ENCODE assay signal across 19 mouse cellular contexts in the genomic region with DNA sequence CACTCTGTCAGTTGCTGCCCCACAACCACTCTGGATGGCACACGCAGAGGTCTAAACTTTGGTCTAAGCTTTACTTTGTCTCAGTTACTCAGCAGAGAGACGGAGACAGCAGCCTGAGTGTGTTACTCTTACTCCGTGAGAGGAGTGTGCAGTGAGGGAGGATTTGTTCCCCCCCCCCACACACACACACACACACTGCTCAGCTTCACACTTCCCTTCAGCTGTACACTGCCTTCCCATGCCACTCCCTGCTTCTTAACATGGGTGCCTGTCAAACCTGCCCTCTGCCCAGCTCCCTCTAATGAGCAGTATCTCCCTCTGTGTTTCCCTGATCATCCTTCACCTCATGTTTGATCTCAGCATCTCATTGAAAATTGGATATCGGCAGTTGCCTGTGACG.
DNase-seq lines count a peak whose midpoint lies in the region; ATAC-seq lines count a peak whose summit lies in the region.
"Had no signal": no experiment of that assay in that cellular context is flagged by ENCODE, and none has a peak within 500 bp of the region (broad histone marks: within the 10 kb centered on the region; RNA-seq: fewer than 3 reads in every experiment).

No protein-coding gene starts in this region.

- H3K27me3 ChIP-seq in forebrain, embryonic 12.5 days, result no peaks in the 10 kb centered on the region
- no peaks in the 10 kb centered on the region for H3K27me3 ChIP-seq in forebrain, embryonic 10.5 days (ENCODE audit: poor library complexity, severe bottlenecking)
- H3K27me3 ChIP-seq in midbrain, embryonic 13.5 days, result no peaks in the 10 kb centered on the region
- H3K27me3 ChIP-seq in midbrain, embryonic 14.5 days (ENCODE audit: control insufficient read depth, insufficient read depth, low read length), result no peaks in the 10 kb centered on the region
- no peaks in the 10 kb centered on the region for H3K27me3 ChIP-seq in forebrain, embryonic 14.5 days (replicated peaks; ENCODE audit: control insufficient read depth, insufficient read depth, low read length)
- H3K27me3 ChIP-seq in midbrain, embryonic 16.5 days (ENCODE audit: control insufficient read depth, insufficient read depth, low read depth, low read length), result no peaks in the 10 kb centered on the region
- no peaks in the 10 kb centered on the region for H3K27me3 ChIP-seq in limb, embryonic 10.5 days (ENCODE audit: low read depth, poor library complexity, severe bottlenecking)
- H3K27me3 ChIP-seq: hindbrain, embryonic 12.5 days had no signal

- no peak overlapping the region for H3K4me2 ChIP-seq in forebrain, embryonic 12.5 days
- H3K4me2 ChIP-seq in midbrain, embryonic 13.5 days (replicated peaks), result no peak overlapping the region
- H3K4me2 ChIP-seq in midbrain, embryonic 14.5 days (ENCODE audit: low read length), result no peak overlapping the region
- no peak overlapping the region for H3K4me2 ChIP-seq in forebrain, embryonic 14.5 days (ENCODE audit: low read length)
- no peak overlapping the region for H3K4me2 ChIP-seq in midbrain, embryonic 16.5 days (ENCODE audit: low read length)
- H3K4me2 ChIP-seq: hindbrain, embryonic 12.5 days had no signal

- peaks cover 4% of the 10 kb centered on the region; the same call in 1 of the 2 replicates for H3K4me1 ChIP-seq in forebrain, embryonic 12.5 days
- H3K4me1 ChIP-seq in forebrain, embryonic 10.5 days, result peaks cover 9% of the 10 kb centered on the region
- no peaks in the 10 kb centered on the region for H3K4me1 ChIP-seq in midbrain, embryonic 13.5 days (replicated peaks)
- H3K4me1 ChIP-seq in midbrain, embryonic 14.5 days (ENCODE audit: control insufficient read depth, insufficient read depth, low read length), result no peaks in the 10 kb centered on the region
- H3K4me1 ChIP-seq in forebrain, embryonic 14.5 days (ENCODE audit: control insufficient read depth, insufficient read depth, low read length), result no peaks in the 10 kb centered on the region
- H3K4me1 ChIP-seq in midbrain, embryonic 16.5 days (ENCODE audit: control insufficient read depth, insufficient read depth, low read length), result peaks cover 2% of the 10 kb centered on the region; the same call in 1 of the 2 replicates
- H3K4me1 ChIP-seq in limb, embryonic 10.5 days, result no peaks in the 10 kb centered on the region
- H3K4me1 ChIP-seq: hindbrain, embryonic 12.5 days had no signal

- no peak overlapping the region for H3K27ac ChIP-seq in forebrain, embryonic 12.5 days
- H3K27ac ChIP-seq in forebrain, embryonic 10.5 days, result no peak overlapping the region
- H3K27ac ChIP-seq in midbrain, embryonic 13.5 days, result no peak overlapping the region
- H3K27ac ChIP-seq in midbrain, embryonic 14.5 days (replicated peaks; ENCODE audit: low read depth, low read length), result no peak overlapping the region
- H3K27ac ChIP-seq in forebrain, embryonic 14.5 days (ENCODE audit: low read depth, low read length), result no peak overlapping the region
- no peak overlapping the region for H3K27ac ChIP-seq in midbrain, embryonic 16.5 days (ENCODE audit: low read length)
- no peak overlapping the region for H3K27ac ChIP-seq in limb, embryonic 10.5 days
- H3K27ac ChIP-seq: gastrocnemius, adult 2 months; hindbrain, embryonic 12.5 days had no signal

- WGBS in forebrain, embryonic 12.5 days, result 49% methylated on average over 5 of the region's 5 CpGs
- 79% methylated on average over 5 of the region's 5 CpGs for WGBS in forebrain, embryonic 10.5 days
- 77% methylated on average over 5 of the region's 5 CpGs for WGBS in midbrain, embryonic 13.5 days
- 81% methylated on average over 5 of the region's 5 CpGs for WGBS in midbrain, embryonic 14.5 days
- WGBS in forebrain, embryonic 14.5 days, result 28% methylated on average over 5 of the region's 5 CpGs
- WGBS in midbrain, embryonic 16.5 days, result 54% methylated on average over 5 of the region's 5 CpGs
- WGBS in limb, embryonic 10.5 days, result 90% methylated on average over 5 of the region's 5 CpGs

- peak; percentile 74; the same call in 1 of the 2 replicates for ATAC-seq in forebrain, embryonic 12.5 days (ENCODE audit: low FRiP score)
- peak; percentile 50; the same call in 1 of the 2 replicates for ATAC-seq in midbrain, embryonic 13.5 days
- no peak for ATAC-seq in midbrain, embryonic 14.5 days (ENCODE audit: low FRiP score, low TSS enrichment)
- peak; percentile 72; the same call in 1 of the 2 replicates for ATAC-seq in forebrain, embryonic 14.5 days
- peak; percentile 48; the same call in 1 of the 2 replicates for ATAC-seq in midbrain, embryonic 16.5 days
- ATAC-seq: hindbrain, embryonic 16.5 days; inflammation-experienced regulatory T-cells, adult 6 months had no signal

- DNase-seq in forebrain, embryonic 10.5 days (ENCODE audit: extremely low spot score, low spot score), result no peak
- DNase-seq in midbrain, embryonic 14.5 days, result no peak
- no peak for DNase-seq in forebrain, embryonic 14.5 days (ENCODE audit: low spot score)
- DNase-seq in limb, embryonic 10.5 days (ENCODE audit: low spot score), result no peak
- no peak for DNase-seq in cerebellum, adult 11-12 months
- DNase-seq: adrenal gland, postnatal 14 days; cerebellum, adult 18-20 months; cerebellum, adult 9-11 months; cerebellum, postnatal 36 days; gastrocnemius, adult 2 months; gastrocnemius, postnatal 25 days; heart, postnatal 10 days; heart, postnatal 4 days had no signal

- no peak overlapping the region for H3K4me3 ChIP-seq in forebrain, embryonic 12.5 days (replicated peaks)
- H3K4me3 ChIP-seq in forebrain, embryonic 10.5 days, result no peak overlapping the region
- H3K4me3 ChIP-seq in midbrain, embryonic 13.5 days (replicated peaks), result no peak overlapping the region
- no peak overlapping the region for H3K4me3 ChIP-seq in midbrain, embryonic 14.5 days (replicated peaks; ENCODE audit: low read depth, low read length)
- H3K4me3 ChIP-seq in forebrain, embryonic 14.5 days (ENCODE audit: low read depth, low read length), result no peak overlapping the region
- no peak overlapping the region for H3K4me3 ChIP-seq in midbrain, embryonic 16.5 days (ENCODE audit: low read depth, low read length)
- no peak overlapping the region for H3K4me3 ChIP-seq in limb, embryonic 10.5 days
- H3K4me3 ChIP-seq: gastrocnemius, adult 2 months; hindbrain, embryonic 12.5 days had no signal

- no peaks in the 10 kb centered on the region for H3K36me3 ChIP-seq in forebrain, embryonic 12.5 days (replicated peaks)
- H3K36me3 ChIP-seq in forebrain, embryonic 10.5 days (replicated peaks), result no peaks in the 10 kb centered on the region
- no peaks in the 10 kb centered on the region for H3K36me3 ChIP-seq in midbrain, embryonic 13.5 days
- H3K36me3 ChIP-seq in midbrain, embryonic 14.5 days (ENCODE audit: control insufficient read depth, insufficient read depth, low read length), result no peaks in the 10 kb centered on the region
- no peaks in the 10 kb centered on the region for H3K36me3 ChIP-seq in forebrain, embryonic 14.5 days (ENCODE audit: control insufficient read depth, insufficient read depth, low read length)
- H3K36me3 ChIP-seq in midbrain, embryonic 16.5 days (ENCODE audit: control insufficient read depth, insufficient read depth, low read length), result no peaks in the 10 kb centered on the region
- H3K36me3 ChIP-seq in limb, embryonic 10.5 days, result no peaks in the 10 kb centered on the region
- H3K36me3 ChIP-seq: hindbrain, embryonic 12.5 days had no signal

- H3K9ac ChIP-seq in forebrain, embryonic 12.5 days, result no peak overlapping the region
- H3K9ac ChIP-seq in midbrain, embryonic 13.5 days (replicated peaks), result no peak overlapping the region
- H3K9ac ChIP-seq in midbrain, embryonic 14.5 days (replicated peaks; ENCODE audit: low read length), result no peak overlapping the region
- H3K9ac ChIP-seq in forebrain, embryonic 14.5 days (ENCODE audit: low read length), result no peak overlapping the region
- H3K9ac ChIP-seq in midbrain, embryonic 16.5 days (ENCODE audit: low read depth, low read length), result no peak overlapping the region
- H3K9ac ChIP-seq: hindbrain, embryonic 12.5 days had no signal

- H3K9me3 ChIP-seq in forebrain, embryonic 12.5 days, result no peaks in the 10 kb centered on the region
- H3K9me3 ChIP-seq in forebrain, embryonic 10.5 days, result no peaks in the 10 kb centered on the region
- H3K9me3 ChIP-seq in midbrain, embryonic 13.5 days, result no peaks in the 10 kb centered on the region
- H3K9me3 ChIP-seq in midbrain, embryonic 14.5 days (ENCODE audit: control insufficient read depth, low read length), result no peaks in the 10 kb centered on the region
- no peaks in the 10 kb centered on the region for H3K9me3 ChIP-seq in forebrain, embryonic 14.5 days (replicated peaks; ENCODE audit: control insufficient read depth, low read length)
- no peaks in the 10 kb centered on the region for H3K9me3 ChIP-seq in midbrain, embryonic 16.5 days (replicated peaks; ENCODE audit: control insufficient read depth, low read length, poor library complexity, severe bottlenecking)
- no peaks in the 10 kb centered on the region for H3K9me3 ChIP-seq in limb, embryonic 10.5 days (replicated peaks)
- H3K9me3 ChIP-seq: hindbrain, embryonic 12.5 days had no signal
